Mouse (Mus musculus): Measurements from ENCODE around the gene Pank4. TPM values are rescaled to one million over a fixed set of nuclear protein-coding genes. Genes with fewer than 3 reads are reported as not detected.
A peak's percentile ranks its signal among the peaks of the same experiment; 100 is the strongest.

Gene Pank4
- polyA plus RNA-seq, 1 experiment from 2014 or later = 50.0 TPM

GRCm38 (mm10) chr4:154958621-154959020 lies 5.3 kb upstream of the Pank4 start:
- no peak overlapping the region; the same call in 1 of the 2 replicates for H3K27ac ChIP-seq (replicated peaks; ENCODE audit: low read depth, low read length)

GRCm38 (mm10) chr4:154960021-154960689 lies 3.8 kb upstream of the Pank4 start:
- no peak overlapping the region for H3K9ac ChIP-seq (ENCODE audit: low read length)
- peaks cover 58% of the 10 kb centered on the region for H3K27me3 ChIP-seq (ENCODE audit: control insufficient read depth, insufficient read depth, low read length)
- peak overlapping the region; percentile 51 for H3K4me2 ChIP-seq (ENCODE audit: low read depth, severe bottlenecking)
- H3K4me1 ChIP-seq (ENCODE audit: control insufficient read depth, insufficient read depth, low read length) = peaks cover 42% of the 10 kb centered on the region
- ATAC-seq (ENCODE audit: insufficient number of reproducible peaks, low FRiP score, low TSS enrichment, low read depth) = no peak
- H3K4me3 ChIP-seq (ENCODE audit: low read depth, low read length) = peak overlapping the region; percentile 37
- DNase-seq (ENCODE audit: low spot score) = no peak
- WGBS = 18% methylated on average over 20 of the region's 20 CpGs
- H3K27ac ChIP-seq (replicated peaks; ENCODE audit: low read depth, low read length) = no peak overlapping the region
- H3K9me3 ChIP-seq (ENCODE audit: control insufficient read depth, low read length) = no peaks in the 10 kb centered on the region
- H3K36me3 ChIP-seq (ENCODE audit: control insufficient read depth, insufficient read depth, low read length) = no peaks in the 10 kb centered on the region

More at GRCm38 (mm10) chr4:154958621-154959020, 5.3 kb upstream of the Pank4 start:
- no peaks in the 10 kb centered on the region for H3K36me3 ChIP-seq (ENCODE audit: control insufficient read depth, insufficient read depth, low read length)
- peak overlapping the region; percentile 36 for H3K4me2 ChIP-seq (ENCODE audit: low read depth, severe bottlenecking)
- H3K4me1 ChIP-seq (ENCODE audit: control insufficient read depth, insufficient read depth, low read length) = peaks cover 36% of the 10 kb centered on the region
- peak overlapping the region; percentile 45; the same call in 1 of the 2 replicates for H3K9ac ChIP-seq (ENCODE audit: low read length)
- H3K9me3 ChIP-seq (ENCODE audit: control insufficient read depth, low read length) = no peaks in the 10 kb centered on the region
- no peak for ATAC-seq (ENCODE audit: insufficient number of reproducible peaks, low FRiP score, low TSS enrichment, low read depth)
- DNase-seq (ENCODE audit: low spot score) = no peak
- WGBS = 6% methylated on average over 8 of the region's 8 CpGs
- peaks cover 63% of the 10 kb centered on the region for H3K27me3 ChIP-seq (ENCODE audit: control insufficient read depth, insufficient read depth, low read length)
- peak overlapping the region; percentile 10; the same call in 1 of the 2 replicates for H3K4me3 ChIP-seq (ENCODE audit: low read depth, low read length)

- H3K9ac ChIP-seq (ENCODE audit: low read length) = peak within 1 kb of the TSS; percentile 47; the same call in 1 of the 2 replicates
- DNase-seq (ENCODE audit: low spot score) (peak; percentile 61), ATAC-seq (ENCODE audit: insufficient number of reproducible peaks, low FRiP score, low TSS enrichment, low read depth) (no peak)
- H3K27ac ChIP-seq (replicated peaks; ENCODE audit: low read depth, low read length) = no peak within 1 kb of the TSS
- 1% methylated on average over 65 of the region's 65 CpGs for WGBS
- peaks cover 58% of the 10 kb centered on the region for H3K27me3 ChIP-seq (ENCODE audit: control insufficient read depth, insufficient read depth, low read length)
- peak within 1 kb of the TSS; percentile 37 for H3K4me3 ChIP-seq (ENCODE audit: low read depth, low read length)
- H3K4me1 ChIP-seq (ENCODE audit: control insufficient read depth, insufficient read depth, low read length) = peaks cover 44% of the 10 kb centered on the region
- no peaks in the 10 kb centered on the region for H3K36me3 ChIP-seq (ENCODE audit: control insufficient read depth, insufficient read depth, low read length)
- H3K4me2 ChIP-seq (ENCODE audit: low read depth, severe bottlenecking) = peak within 1 kb of the TSS; percentile 51
- no peaks in the 10 kb centered on the region for H3K9me3 ChIP-seq (ENCODE audit: control insufficient read depth, low read length)
Measured at GRCm38 (mm10) chr4:154960690-154961225, 3.2 kb upstream of the Pank4 start, which contains the start of gene Hes5. Gene Hes5 (plus strand): TSS chr4:154960923.

- peaks cover 44% of the 10 kb centered on the region for H3K4me1 ChIP-seq (ENCODE audit: control insufficient read depth, insufficient read depth, low read length)
- H3K36me3 ChIP-seq (ENCODE audit: control insufficient read depth, insufficient read depth, low read length) = peaks cover 2% of the 10 kb centered on the region; the same call in 1 of the 2 replicates
- H3K4me2 ChIP-seq (ENCODE audit: low read depth, severe bottlenecking) = peak overlapping the region; percentile 51
- peaks cover 58% of the 10 kb centered on the region for H3K27me3 ChIP-seq (ENCODE audit: control insufficient read depth, insufficient read depth, low read length)
- no peak for ATAC-seq (ENCODE audit: insufficient number of reproducible peaks, low FRiP score, low TSS enrichment, low read depth)
- DNase-seq (ENCODE audit: low spot score) = peak; percentile 66
- under 1% methylated on average over 35 of the region's 47 CpGs for WGBS
- peak overlapping the region; percentile 37 for H3K4me3 ChIP-seq (ENCODE audit: low read depth, low read length)
- H3K9me3 ChIP-seq (ENCODE audit: control insufficient read depth, low read length) = no peaks in the 10 kb centered on the region
- H3K9ac ChIP-seq (ENCODE audit: low read length) = peak overlapping the region; percentile 47; the same call in 1 of the 2 replicates
- H3K27ac ChIP-seq (replicated peaks; ENCODE audit: low read depth, low read length) = no peak overlapping the region
Measured at GRCm38 (mm10) chr4:154961226-154961738, 2.6 kb upstream of the Pank4 start.

GRCm38 (mm10) chr4:154961911-154962310 lies 2.0 kb upstream of the Pank4 start:
- no peak for DNase-seq (ENCODE audit: low spot score)
- peak overlapping the region; percentile 51 for H3K4me2 ChIP-seq (ENCODE audit: low read depth, severe bottlenecking)
- peaks cover 3% of the 10 kb centered on the region; the same call in 1 of the 2 replicates for H3K36me3 ChIP-seq (ENCODE audit: control insufficient read depth, insufficient read depth, low read length)
- H3K27me3 ChIP-seq (ENCODE audit: control insufficient read depth, insufficient read depth, low read length) = peaks cover 57% of the 10 kb centered on the region
- peaks cover 44% of the 10 kb centered on the region for H3K4me1 ChIP-seq (ENCODE audit: control insufficient read depth, insufficient read depth, low read length)
- 20% methylated on average over 13 of the region's 13 CpGs for WGBS
- H3K9me3 ChIP-seq (ENCODE audit: control insufficient read depth, low read length) = no peaks in the 10 kb centered on the region
- peak overlapping the region; percentile 37 for H3K4me3 ChIP-seq (ENCODE audit: low read depth, low read length)
- no peak for ATAC-seq (ENCODE audit: insufficient number of reproducible peaks, low FRiP score, low TSS enrichment, low read depth)
- no peak overlapping the region for H3K27ac ChIP-seq (replicated peaks; ENCODE audit: low read depth, low read length)
- H3K9ac ChIP-seq (ENCODE audit: low read length) = no peak overlapping the region

- H3K4me1 ChIP-seq (ENCODE audit: control insufficient read depth, insufficient read depth, low read length) = peaks cover 41% of the 10 kb centered on the region
- H3K4me3 ChIP-seq (ENCODE audit: low read depth, low read length) = no peak overlapping the region
Measured at GRCm38 (mm10) chr4:154962683-154963082, 1.2 kb upstream of the Pank4 start.

GRCm38 (mm10) chr4:154963190-154963836 lies 610 bp upstream of the Pank4 start:
- Histone ChIP-seq H3K36me3 (ENCODE audit: control insufficient read depth, insufficient read depth, low read length) (peaks cover 3% of the 10 kb centered on the region; the same call in 1 of the 2 replicates), H3K27me3 (ENCODE audit: control insufficient read depth, insufficient read depth, low read length) (peaks cover 54% of the 10 kb centered on the region), H3K4me3 (ENCODE audit: low read depth, low read length) (peak overlapping the region; percentile 85; the same call in 1 of the 2 replicates), H3K4me2 (ENCODE audit: low read depth, severe bottlenecking) (peak overlapping the region; percentile 88), H3K9me3 (ENCODE audit: control insufficient read depth, low read length) (no peaks in the 10 kb centered on the region), H3K9ac (ENCODE audit: low read length) (no peak overlapping the region), H3K27ac (replicated peaks; ENCODE audit: low read depth, low read length) (no peak overlapping the region), H3K4me1 (ENCODE audit: control insufficient read depth, insufficient read depth, low read length) (peaks cover 35% of the 10 kb centered on the region)
- WGBS = 23% methylated on average over 11 of the region's 11 CpGs
- no peak for ATAC-seq (ENCODE audit: insufficient number of reproducible peaks, low FRiP score, low TSS enrichment, low read depth)
- no peak for DNase-seq (ENCODE audit: low spot score)

More at GRCm38 (mm10) chr4:154962683-154963082, 1.2 kb upstream of the Pank4 start:
- Histone ChIP-seq H3K9ac (ENCODE audit: low read length) (no peak overlapping the region), H3K36me3 (ENCODE audit: control insufficient read depth, insufficient read depth, low read length) (peaks cover 3% of the 10 kb centered on the region; the same call in 1 of the 2 replicates), H3K27ac (replicated peaks; ENCODE audit: low read depth, low read length) (no peak overlapping the region), H3K4me2 (ENCODE audit: low read depth, severe bottlenecking) (no peak overlapping the region), H3K27me3 (ENCODE audit: control insufficient read depth, insufficient read depth, low read length) (peaks cover 55% of the 10 kb centered on the region), H3K9me3 (ENCODE audit: control insufficient read depth, low read length) (no peaks in the 10 kb centered on the region)
- DNase-seq (ENCODE audit: low spot score) (no peak), ATAC-seq (ENCODE audit: insufficient number of reproducible peaks, low FRiP score, low TSS enrichment, low read depth) (no peak)
- 76% methylated on average over 7 of the region's 7 CpGs for WGBS

Data from limb, embryonic 11.5 days (tissue).